Mouse (Mus musculus): ENCODE data around the gene Rrp36.

- TF ChIP-seq CTCF (IDR thresholded peaks at IDR 0.05; ENCODE audit: low read depth) (no peak), EP300 (IDR thresholded peaks at IDR 0.05; ENCODE audit: low read depth) (no peak)
Observed at GRCm38 (mm10) chr17:46667712-46668111, 6.4 kb downstream of the Rrp36 start.
